Mouse (Mus musculus) forebrain, embryonic 15.5 days (tissue): ENCODE results near the gene Ckm. TPM values are rescaled to one million over a fixed set of nuclear protein-coding genes. Genes with fewer than 3 reads are reported as not detected.

Experiments
- ATAC-seq: fragments of 200-750 bp; cut with Nextera tagmentation; replicated peaks from 2 replicates; pipeline ENCODE4 v1.8.0; 2017; ENCODE audit warnings: mild to moderate bottlenecking, moderate TSS enrichment, moderate library complexity
- H3K27ac ChIP-seq: fragments of 300-500 bp; sonication (generic); replicated peaks from 2 replicates; pipeline ENCODE4 v1.5.1; 2015; ENCODE audit warnings: mild to moderate bottlenecking, inconsistent platforms
- H3K27me3 ChIP-seq: fragments of 300-500 bp; sonication (generic); 2 replicates; pipeline ENCODE4 v1.6.1; 2015; ENCODE audit warnings: inconsistent platforms
- H3K36me3 ChIP-seq: fragments of 300-500 bp; sonication (generic); 2 replicates; pipeline ENCODE4 v1.6.1; 2015; ENCODE audit warnings: mild to moderate bottlenecking, inconsistent platforms
- H3K4me1 ChIP-seq: fragments of 300-500 bp; sonication (generic); 2 replicates; pipeline ENCODE4 v1.6.1; 2015; ENCODE audit warnings: inconsistent platforms
- H3K4me2 ChIP-seq: fragments of 300-500 bp; sonication (generic); replicated peaks from 2 replicates; pipeline ENCODE4 v1.6.1; 2015; ENCODE audit warnings: mild to moderate bottlenecking, inconsistent platforms
- H3K4me3 ChIP-seq: fragments of 300-500 bp; sonication (generic); 2 replicates; pipeline ENCODE4 v1.5.1; 2015; ENCODE audit warnings: mild to moderate bottlenecking, inconsistent platforms
- H3K9ac ChIP-seq: fragments of 300-500 bp; sonication (generic); replicated peaks from 2 replicates; pipeline ENCODE4 v1.6.1; 2015; ENCODE audit warnings: mild to moderate bottlenecking, inconsistent platforms
- H3K9me3 ChIP-seq: fragments of 300-500 bp; sonication (generic); 2 replicates; pipeline ENCODE4 v1.6.1; 2016; ENCODE audit warnings: inconsistent platforms
- WGBS: fragments of 180-500 bp; shearing (Covaris S2); methylation state at CpG from one replicate; pipeline ENCODE4 v1.1.7; 2015; ENCODE audit warnings: mixed read lengths; 5-methylcytosine and 5-hydroxymethylcytosine counted together
- polyA plus RNA-seq: library from polyadenylated mRNA; unstranded; fragments of >200 nt; fragmentation: Nextera tagmentation; extraction: Ambion mirVana; gene quantifications from 2 replicates; pipeline ENCODE4 v1.2.1, GENCODE M21; 2015

Ckm gene
- 0.19 and 0.31 TPM in 2 replicates for polyA plus RNA-seq

- WGBS = 52% methylated on average over 7 of the region's 7 CpGs
- Histone ChIP-seq H3K27me3 (peaks cover 36% of the 10 kb centered on the region), H3K9ac (peak within 1 kb of the TSS; percentile 47), H3K4me2 (peak within 1 kb of the TSS; percentile 94), H3K4me1 (peaks cover 16% of the 10 kb centered on the region), H3K9me3 (no peaks in the 10 kb centered on the region), H3K27ac (no peak within 1 kb of the TSS), H3K36me3 (no peaks in the 10 kb centered on the region), H3K4me3 (peak within 1 kb of the TSS; percentile 53)
- ATAC-seq = no peak
Measured at GRCm38 (mm10) chr7:19404476-19404875, at the start of gene Ckm. Gene Ckm (plus strand): TSS chr7:19404776.

- Histone ChIP-seq H3K27me3 (no peaks in the 10 kb centered on the region), H3K4me3 (no peak overlapping the region), H3K4me2 (no peak overlapping the region), H3K4me1 (peaks cover 14% of the 10 kb centered on the region), H3K9me3 (no peaks in the 10 kb centered on the region), H3K36me3 (peaks cover 52% of the 10 kb centered on the region), H3K9ac (no peak overlapping the region), H3K27ac (no peak overlapping the region)
- WGBS = 93% methylated on average over 5 of the region's 5 CpGs
- ATAC-seq = no peak
Measured at GRCm38 (mm10) chr7:19354991-19355390, 49.6 kb upstream of the Ckm start.

GRCm38 (mm10) chr7:19356311-19356710, 48.3 kb upstream of the Ckm start:
- Histone ChIP-seq H3K4me2 (no peak overlapping the region), H3K27me3 (no peaks in the 10 kb centered on the region), H3K4me3 (no peak overlapping the region), H3K9me3 (no peaks in the 10 kb centered on the region), H3K27ac (no peak overlapping the region), H3K9ac (no peak overlapping the region), H3K36me3 (peaks cover 42% of the 10 kb centered on the region), H3K4me1 (peaks cover 27% of the 10 kb centered on the region)
- WGBS = 85% methylated on average over 10 of the region's 10 CpGs
- ATAC-seq = no peak

GRCm38 (mm10) chr7:19357381-19358375, 46.9 kb upstream of the Ckm start:
- peaks cover 30% of the 10 kb centered on the region for H3K36me3 ChIP-seq
- 0 out of 2 replicates have a peak overlapping the region, but pooled peaks have one; percentile 64 for H3K9ac ChIP-seq
- peak overlapping the region; percentile 68 for H3K4me3 ChIP-seq
- H3K9me3 ChIP-seq = no peaks in the 10 kb centered on the region
- H3K27me3 ChIP-seq = no peaks in the 10 kb centered on the region
- no peak for ATAC-seq
- H3K4me1 ChIP-seq = peaks cover 37% of the 10 kb centered on the region
- no peak overlapping the region for H3K27ac ChIP-seq
- peak overlapping the region; percentile 96 for H3K4me2 ChIP-seq
- WGBS = 91% methylated on average over 25 of the region's 25 CpGs

GRCm38 (mm10) chr7:19358634-19359033, 45.9 kb upstream of the Ckm start:
- H3K27me3 ChIP-seq = no peaks in the 10 kb centered on the region
- H3K4me1 ChIP-seq = peaks cover 37% of the 10 kb centered on the region
- 21% methylated on average over 13 of the region's 13 CpGs for WGBS
- H3K4me2 ChIP-seq = peak overlapping the region; percentile 96
- H3K27ac ChIP-seq = no peak overlapping the region
- ATAC-seq = no peak
- H3K36me3 ChIP-seq = peaks cover 21% of the 10 kb centered on the region
- peak overlapping the region; percentile 68 for H3K4me3 ChIP-seq
- peak overlapping the region; percentile 64 for H3K9ac ChIP-seq
- no peaks in the 10 kb centered on the region for H3K9me3 ChIP-seq

- peak within 1 kb of the TSS; percentile 64 for H3K9ac ChIP-seq
- H3K27ac ChIP-seq = peak within 1 kb of the TSS; percentile 58
- H3K4me3 ChIP-seq = peak within 1 kb of the TSS; percentile 68
- H3K4me2 ChIP-seq = peak within 1 kb of the TSS; percentile 96
- WGBS = under 1% methylated on average over 30 of the region's 31 CpGs
- H3K9me3 ChIP-seq = no peaks in the 10 kb centered on the region
- peak; percentile 83 for ATAC-seq
- H3K4me1 ChIP-seq = peaks cover 37% of the 10 kb centered on the region
- peaks cover 17% of the 10 kb centered on the region for H3K36me3 ChIP-seq
- H3K27me3 ChIP-seq = no peaks in the 10 kb centered on the region
Measured at GRCm38 (mm10) chr7:19359299-19359891, 45.2 kb upstream of the Ckm start, which contains the start of the genes Cd3eap and Ppp1r13l. Gene Cd3eap (minus strand): TSS chr7:19359483. Gene Ppp1r13l (plus strand): TSS chr7:19359749.

- peaks cover 11% of the 10 kb centered on the region for H3K36me3 ChIP-seq
- no peaks in the 10 kb centered on the region for H3K9me3 ChIP-seq
- peak overlapping the region; percentile 96 for H3K4me2 ChIP-seq
- no peaks in the 10 kb centered on the region for H3K27me3 ChIP-seq
- H3K9ac ChIP-seq = peak overlapping the region; percentile 64
- peak overlapping the region; percentile 68 for H3K4me3 ChIP-seq
- under 1% methylated on average over 45 of the region's 45 CpGs for WGBS
- peak; percentile 78 for ATAC-seq
- peaks cover 37% of the 10 kb centered on the region for H3K4me1 ChIP-seq
- H3K27ac ChIP-seq = peak overlapping the region; percentile 58
Measured at GRCm38 (mm10) chr7:19359892-19360641, 44.5 kb upstream of the Ckm start.

GRCm38 (mm10) chr7:19360944-19361343, 43.6 kb upstream of the Ckm start:
- WGBS = under 1% methylated on average over 27 of the region's 27 CpGs
- peak overlapping the region; percentile 56 for H3K27ac ChIP-seq
- ATAC-seq = peak; percentile 77

GRCm38 (mm10) chr7:19361720-19362119, 42.9 kb upstream of the Ckm start:
- Histone ChIP-seq H3K4me3 (peak overlapping the region; percentile 68), H3K36me3 (no peaks in the 10 kb centered on the region), H3K4me1 (peaks cover 37% of the 10 kb centered on the region), H3K27me3 (no peaks in the 10 kb centered on the region), H3K4me2 (peak overlapping the region; percentile 96), H3K9me3 (no peaks in the 10 kb centered on the region), H3K9ac (peak overlapping the region; percentile 64; the same call in 1 of the 2 replicates), H3K27ac (no peak overlapping the region)
- ATAC-seq = no peak
- WGBS = 11% methylated on average over 16 of the region's 16 CpGs

More at GRCm38 (mm10) chr7:19360944-19361343, 43.6 kb upstream of the Ckm start:
- Histone ChIP-seq H3K36me3 (0 out of 2 replicates have a peak, but pooled peaks cover 6% of the 10 kb centered on the region), H3K9me3 (no peaks in the 10 kb centered on the region), H3K4me3 (peak overlapping the region; percentile 68), H3K27me3 (no peaks in the 10 kb centered on the region), H3K4me2 (peak overlapping the region; percentile 96), H3K4me1 (peaks cover 37% of the 10 kb centered on the region), H3K9ac (peak overlapping the region; percentile 64)

GRCm38 (mm10) chr7:19362276-19362675, 42.3 kb upstream of the Ckm start:
- Histone ChIP-seq H3K4me1 (peaks cover 37% of the 10 kb centered on the region), H3K9ac (no peak overlapping the region), H3K4me2 (no peak overlapping the region), H3K36me3 (no peaks in the 10 kb centered on the region), H3K27ac (no peak overlapping the region), H3K27me3 (no peaks in the 10 kb centered on the region), H3K4me3 (no peak overlapping the region; the same call in 1 of the 2 replicates), H3K9me3 (no peaks in the 10 kb centered on the region)
- no peak for ATAC-seq
- WGBS = 29% methylated on average over 4 of the region's 4 CpGs

- ATAC-seq = no peak
- H3K4me1 ChIP-seq = peaks cover 25% of the 10 kb centered on the region
Measured at GRCm38 (mm10) chr7:19363881-19364280, 40.7 kb upstream of the Ckm start.

More at GRCm38 (mm10) chr7:19363881-19364280, 40.7 kb upstream of the Ckm start:
- H3K9ac ChIP-seq = no peak overlapping the region
- no peaks in the 10 kb centered on the region for H3K9me3 ChIP-seq
- no peaks in the 10 kb centered on the region for H3K36me3 ChIP-seq
- H3K4me2 ChIP-seq = no peak overlapping the region
- no peaks in the 10 kb centered on the region for H3K27me3 ChIP-seq
- H3K4me3 ChIP-seq = no peak overlapping the region
- WGBS = 4% methylated on average over 18 of the region's 18 CpGs
- H3K27ac ChIP-seq = no peak overlapping the region
